Mouse (Mus musculus) liver, embryonic 11.5 days (tissue): ENCODE measurements at regions not wholly inside any gene's neighbourhood (a gene's known extent, or its start where the extent isn't known, plus 50 kb on each side); places are given as distances from the start of the nearest gene placed in this dataset.

ENCODE experiments used
- ATAC-seq: fragments of 200-750 bp; cut with Nextera tagmentation; replicated peaks from 2 replicates; pipeline ENCODE4 v1.8.0; 2017; ENCODE audit warnings: moderate number of reproducible peaks, mild to moderate bottlenecking, moderate TSS enrichment, moderate library complexity; ENCODE audit not compliant: low FRiP score
- DNase-seq: peaks from one replicate; pipeline ENCODE4 v3.0.0-alpha.2; 2017; ENCODE audit warnings: low spot score
- H3K27ac ChIP-seq: fragments of 300-500 bp; sonication (generic); 2 replicates; pipeline ENCODE4 v1.5.1; 2014; ENCODE audit warnings: mild to moderate bottlenecking, low read depth, low read length, control low read depth
- H3K27me3 ChIP-seq: fragments of 300-500 bp; sonication (generic); replicated peaks from 2 replicates; pipeline ENCODE4 v1.6.1; 2014; ENCODE audit warnings: low read length, mixed read lengths; ENCODE audit not compliant: control insufficient read depth, insufficient read depth
- H3K36me3 ChIP-seq: fragments of 300-500 bp; sonication (generic); 2 replicates; pipeline ENCODE4 v1.6.1; 2014; ENCODE audit warnings: mild to moderate bottlenecking, low read length, moderate library complexity, mixed read lengths; ENCODE audit not compliant: control insufficient read depth, insufficient read depth
- H3K4me1 ChIP-seq: fragments of 300-500 bp; sonication (generic); replicated peaks from 2 replicates; pipeline ENCODE4 v1.6.1; 2014; ENCODE audit warnings: low read length, mixed read lengths; ENCODE audit not compliant: control insufficient read depth, insufficient read depth
- H3K4me2 ChIP-seq: fragments of 300-500 bp; sonication (generic); 2 replicates; pipeline ENCODE4 v1.6.1; 2014; ENCODE audit warnings: mild to moderate bottlenecking, control low read depth, moderate library complexity
- H3K4me3 ChIP-seq: fragments of 300-500 bp; sonication (generic); 2 replicates; pipeline ENCODE4 v1.5.1; 2014; ENCODE audit warnings: low read depth, low read length, control low read depth
- H3K9ac ChIP-seq: fragments of 300-500 bp; sonication (generic); 2 replicates; pipeline ENCODE4 v1.6.1; 2014; ENCODE audit warnings: low read depth, low read length, control low read depth
- H3K9me3 ChIP-seq: fragments of 300-500 bp; sonication (generic); 2 replicates; pipeline ENCODE4 v1.6.1; 2016; ENCODE audit warnings: low read length, inconsistent platforms, mixed read lengths; ENCODE audit not compliant: control insufficient read depth
- WGBS: fragments of 180-500 bp; shearing (Covaris S2); extraction: QIAGEN DNeasy Blood & Tissue Kit; methylation state at CpG from one replicate; pipeline ENCODE4 v1.1.7; 2014; 5-methylcytosine and 5-hydroxymethylcytosine counted together

- Histone ChIP-seq H3K4me2 (no peak overlapping the region), H3K36me3 (no peaks in the 10 kb centered on the region), H3K27me3 (no peaks in the 10 kb centered on the region), H3K4me1 (no peaks in the 10 kb centered on the region), H3K9me3 (no peaks in the 10 kb centered on the region), H3K27ac (no peak overlapping the region), H3K4me3 (no peak overlapping the region), H3K9ac (no peak overlapping the region)
- WGBS = 75% methylated on average over 8 of the region's 8 CpGs
- DNase-seq (no peak), ATAC-seq (no peak)
Measured at GRCm38 (mm10) chr16:30746211-30746610, 146.7 kb downstream of the Fam43a start.

DNA sequence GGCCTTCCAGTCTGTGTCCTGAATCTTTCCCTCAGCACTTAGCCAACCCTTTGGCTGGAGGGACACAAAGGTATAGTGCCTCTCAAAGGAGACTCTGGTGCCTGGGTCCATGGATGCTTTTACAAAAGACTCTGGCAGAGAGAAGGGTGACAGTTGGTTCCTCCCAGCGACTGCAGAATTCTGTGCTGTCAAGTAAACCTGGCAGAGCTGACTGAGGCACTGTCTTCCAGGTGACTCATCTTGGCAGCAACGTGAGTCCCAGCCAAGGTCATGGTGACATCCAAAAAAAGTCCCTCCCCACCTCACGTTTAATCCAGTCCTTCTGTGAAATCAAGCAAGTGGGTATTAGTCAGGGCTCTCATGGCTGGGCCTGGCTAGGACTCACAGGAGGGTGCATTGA is 150.3 kb downstream of the Fam43a start:
- 56% methylated on average over 3 of the region's 3 CpGs for whole genome bisulfite sequencing
- H3K9me3 ChIP-seq = no peaks in the 10 kb centered on the region
- H3K4me2 ChIP-seq = no peak overlapping the region
- H3K4me3 ChIP-seq = no peak overlapping the region
- H3K4me1 ChIP-seq = no peaks in the 10 kb centered on the region
- H3K36me3 ChIP-seq = no peaks in the 10 kb centered on the region
- DNase-seq (no peak), ATAC-seq (no peak)
- no peak overlapping the region for H3K9ac ChIP-seq
- no peak overlapping the region for H3K27ac ChIP-seq
- H3K27me3 ChIP-seq = no peaks in the 10 kb centered on the region

- ATAC-seq (no peak), DNase-seq (no peak)
- no peaks in the 10 kb centered on the region for H3K9me3 ChIP-seq
- H3K27ac ChIP-seq = no peak overlapping the region
- H3K27me3 ChIP-seq = no peaks in the 10 kb centered on the region
- H3K9ac ChIP-seq = no peak overlapping the region
- H3K4me3 ChIP-seq = no peak overlapping the region
- H3K4me2 ChIP-seq = no peak overlapping the region
- H3K4me1 ChIP-seq = no peaks in the 10 kb centered on the region
- H3K36me3 ChIP-seq = no peaks in the 10 kb centered on the region
- WGBS = 90% methylated on average over 2 of the region's 2 CpGs
Measured at GRCm38 (mm10) chr16:30755771-30756170, 156.2 kb downstream of the Fam43a start.

- Histone ChIP-seq H3K9me3 (no peaks in the 10 kb centered on the region), H3K27me3 (no peaks in the 10 kb centered on the region), H3K4me1 (no peaks in the 10 kb centered on the region), H3K27ac (no peak overlapping the region), H3K4me3 (no peak overlapping the region), H3K36me3 (no peaks in the 10 kb centered on the region), H3K9ac (no peak overlapping the region), H3K4me2 (no peak overlapping the region)
- DNase-seq (no peak), ATAC-seq (no peak)
- WGBS = 86% methylated on average over 5 of the region's 5 CpGs
Measured at GRCm38 (mm10) chr16:30756678-30757077, 157.2 kb downstream of the Fam43a start.

DNA sequence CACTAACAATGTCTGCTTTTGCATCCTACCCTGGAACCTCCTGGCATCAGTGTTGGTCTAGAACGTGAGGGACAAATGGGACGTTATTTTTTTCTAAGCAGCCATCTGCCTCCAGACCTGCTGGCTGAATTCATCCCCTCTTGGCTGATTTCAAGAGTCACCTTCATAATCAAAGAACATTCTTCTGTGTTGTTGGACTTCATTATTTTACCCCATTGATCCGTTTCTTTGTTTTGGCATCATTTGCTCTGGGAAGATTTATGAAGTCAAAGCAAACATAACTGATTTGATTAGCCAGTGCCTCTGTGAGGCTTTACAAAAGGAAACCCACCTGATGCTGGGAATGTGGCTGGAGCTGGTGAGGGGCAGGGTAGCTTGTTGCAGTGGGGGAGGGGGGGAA is 158.0 kb downstream of the Fam43a start:
- no peaks in the 10 kb centered on the region for H3K36me3 ChIP-seq
- no peak for DNase-seq
- no peak for ATAC-seq
- H3K4me1 ChIP-seq = peaks cover 2% of the 10 kb centered on the region; the same call in 1 of the 2 replicates
- no peak overlapping the region for H3K4me2 ChIP-seq
- whole genome bisulfite sequencing = 88% methylated on average over 3 of the region's 3 CpGs
- H3K27ac ChIP-seq = no peak overlapping the region
- no peak overlapping the region for H3K4me3 ChIP-seq
- no peak overlapping the region for H3K9ac ChIP-seq
- H3K9me3 ChIP-seq = no peaks in the 10 kb centered on the region
- no peaks in the 10 kb centered on the region for H3K27me3 ChIP-seq

DNA sequence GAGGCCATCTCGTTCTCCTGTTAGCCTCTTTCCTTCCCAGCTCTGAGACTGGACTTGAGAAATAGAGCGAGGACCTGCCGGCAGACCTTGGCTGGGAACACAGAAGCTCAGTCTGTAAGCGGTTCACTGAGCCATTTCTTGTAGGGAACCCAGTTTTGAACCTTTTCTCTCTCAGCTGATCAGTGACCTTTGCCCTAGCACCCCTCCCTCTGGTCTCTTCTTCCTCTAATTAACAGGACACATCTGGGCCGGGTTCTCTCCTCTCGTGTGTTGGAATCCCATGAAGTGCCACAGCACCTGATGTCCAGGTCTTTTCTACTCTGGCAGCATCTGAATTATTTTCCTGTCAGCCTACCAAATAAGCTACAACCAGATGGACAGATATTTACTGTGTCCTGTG is 158.5 kb downstream of the Fam43a start:
- 70% methylated on average over 5 of the region's 6 CpGs for WGBS
- no peak for ATAC-seq

GRCm38 (mm10) chr16:30759503-30759902 is 160.0 kb downstream of the Fam43a start:
- no peak overlapping the region for H3K27ac ChIP-seq
- no peaks in the 10 kb centered on the region for H3K27me3 ChIP-seq
- 79% methylated on average over 8 of the region's 8 CpGs for WGBS
- H3K9ac ChIP-seq = no peak overlapping the region
- no peak for DNase-seq
- H3K4me2 ChIP-seq = no peak overlapping the region
- ATAC-seq = no peak
- no peak overlapping the region for H3K4me3 ChIP-seq
- H3K4me1 ChIP-seq = peaks cover 4% of the 10 kb centered on the region; the same call in 1 of the 2 replicates
- no peaks in the 10 kb centered on the region for H3K9me3 ChIP-seq
- no peaks in the 10 kb centered on the region for H3K36me3 ChIP-seq

More for the DNA sequence above, 158.5 kb downstream of the Fam43a start:
- Histone ChIP-seq H3K36me3 (no peaks in the 10 kb centered on the region), H3K4me2 (no peak overlapping the region), H3K27me3 (no peaks in the 10 kb centered on the region), H3K9ac (no peak overlapping the region), H3K9me3 (no peaks in the 10 kb centered on the region), H3K27ac (no peak overlapping the region), H3K4me1 (peaks cover 4% of the 10 kb centered on the region; the same call in 1 of the 2 replicates), H3K4me3 (no peak overlapping the region)
- no peak for DNase-seq

GRCm38 (mm10) chr16:30761201-30761710 is 161.7 kb downstream of the Fam43a start:
- ATAC-seq = no peak
- Histone ChIP-seq H3K36me3 (no peaks in the 10 kb centered on the region), H3K9me3 (no peaks in the 10 kb centered on the region), H3K27me3 (no peaks in the 10 kb centered on the region), H3K4me1 (peaks cover 4% of the 10 kb centered on the region; the same call in 1 of the 2 replicates), H3K9ac (no peak overlapping the region), H3K4me3 (no peak overlapping the region), H3K27ac (no peak overlapping the region), H3K4me2 (no peak overlapping the region)
- DNase-seq = no peak
- 61% methylated on average over 8 of the region's 8 CpGs for WGBS

DNA sequence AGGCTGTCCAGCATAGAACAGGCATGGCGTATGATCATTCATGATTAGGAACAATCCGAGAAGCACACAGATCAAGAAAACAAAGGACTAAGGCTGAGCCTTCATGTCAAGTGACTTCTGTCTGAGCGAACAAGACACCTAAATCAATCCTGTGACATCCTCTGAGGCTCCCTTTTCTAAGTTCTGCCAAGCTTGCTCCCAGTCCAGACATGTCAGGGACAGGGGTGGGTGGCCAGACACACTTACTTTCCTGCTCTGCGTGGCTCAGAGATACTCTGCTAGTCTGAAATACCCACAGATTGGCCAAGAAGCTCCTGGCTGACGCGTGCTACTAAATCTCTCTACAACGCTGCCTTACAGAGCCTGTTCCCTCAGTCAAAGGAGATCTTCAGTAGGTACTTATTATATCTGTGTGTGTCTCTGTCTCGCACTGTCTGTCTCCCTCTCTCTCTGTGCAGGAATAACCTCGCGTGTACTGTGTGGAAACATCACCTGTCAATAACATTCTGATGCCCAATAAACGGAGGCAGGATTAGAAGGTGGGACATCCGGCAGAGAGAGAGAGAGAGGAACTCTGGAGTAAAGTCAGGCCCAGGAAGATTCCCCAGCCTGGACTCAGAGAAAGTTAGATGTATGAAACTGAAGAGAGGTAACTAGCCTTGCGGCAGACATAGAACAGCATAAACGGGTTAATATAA is 163.5 kb downstream of the Fam43a start:
- no peak for ATAC-seq
- Histone ChIP-seq H3K9ac (no peak overlapping the region), H3K4me1 (peaks cover 4% of the 10 kb centered on the region; the same call in 1 of the 2 replicates), H3K4me2 (no peak overlapping the region), H3K27me3 (no peaks in the 10 kb centered on the region), H3K9me3 (no peaks in the 10 kb centered on the region), H3K4me3 (no peak overlapping the region), H3K27ac (no peak overlapping the region), H3K36me3 (no peaks in the 10 kb centered on the region)
- DNase-seq = no peak
- 81% methylated on average over 14 of the region's 14 CpGs for WGBS
